Mouse (Mus musculus) left cerebral cortex, adult 2 months (tissue): Measurements from ENCODE around the gene Nfib. TPM values are rescaled to one million over a fixed set of nuclear protein-coding genes. Genes with fewer than 3 reads are reported as not detected.

Experiments used
- DNase-seq, 2 experiments: peaks; one replicate each; pipeline ENCODE4 v3.0.0; 2021 to 2022; ENCODE audit warnings: low spot score in 2 of 2, mixed read lengths in 1 of 2; ENCODE audit errors: extremely low spot score in 1 of 2
- H3K27ac ChIP-seq: fragments of 200-600 bp; 2 replicates; pipeline ENCODE4 v1.8.1; 2022
- H3K4me3 ChIP-seq: fragments of 200-600 bp; 2 replicates; pipeline ENCODE4 v1.8.1; 2022
- CTCF ChIP-seq: fragments of 200-600 bp; IDR thresholded peaks from 2 replicates; pipeline ENCODE4 v1.8.1; 2022; ENCODE audit warnings: antibody characterized with exemption, mild to moderate bottlenecking, moderate library complexity
- intact Hi-C: fragments of 180-260 bp; cut with DNase I; formaldehyde crosslinking; loops from one replicate; pipeline ENCODE4 v1.15.1; 2025
- total RNA-seq, 2 experiments: library from RNA; stranded (reverse); gene quantifications; 2 replicates each; pipeline ENCODE4 v1.2.3; 2021

Nfib gene
- total RNA-seq, 2 experiments from 2014 or later, result 83.8 to 90.1 TPM

GRCm38 (mm10) chr4:82617257-82617656 is 88.3 kb downstream of the Nfib start:
- Histone ChIP-seq H3K4me3 (no peak overlapping the region), H3K27ac (no peak overlapping the region)
- no peak for DNase-seq
- TF ChIP-seq CTCF, result no peak
- intact Hi-C loops, result loop anchor here (5.0 kb wide), 1 partner anchor 1440 kb away; no protein-coding TSS in a partner anchor

GRCm38 (mm10) chr4:82615712-82616111 is 89.8 kb downstream of the Nfib start:
- intact Hi-C loops, result loop anchor here (2.0 to 5.0 kb wide), 3 partner anchors 1051 to 1438 kb away; no protein-coding TSS in a partner anchor
- no peak overlapping the region for H3K4me3 ChIP-seq
- no peak for TF ChIP-seq CTCF
- H3K27ac ChIP-seq, result no peak overlapping the region
- DNase-seq, result no peak

DNA sequence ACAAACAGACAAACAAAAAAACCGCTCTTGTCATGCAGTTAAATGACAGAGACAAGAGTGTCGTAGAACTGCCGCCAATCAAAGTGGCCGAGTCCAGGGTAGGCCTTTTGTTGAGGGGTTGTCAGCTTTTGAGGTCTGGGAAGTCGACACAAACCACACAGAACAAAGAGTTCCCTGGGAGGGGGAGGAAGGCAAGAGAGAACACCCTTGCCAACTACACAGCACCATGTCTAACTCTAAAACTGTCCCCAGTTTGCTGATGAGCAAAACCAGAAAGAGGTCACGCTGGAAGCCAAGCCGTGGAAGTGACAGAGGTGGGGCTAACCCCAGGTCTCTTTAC is 91.1 kb downstream of the Nfib start:
- no peak; the same call in 1 of the 2 replicates for TF ChIP-seq CTCF
- intact Hi-C loops, result loop anchor here (2.0 to 5.0 kb wide), 4 partner anchors 62 to 1747 kb away; no protein-coding TSS in a partner anchor
- no peak overlapping the region for H3K4me3 ChIP-seq
- no peak for DNase-seq
- H3K27ac ChIP-seq, result no peak overlapping the region

- intact Hi-C loops, result loop anchor here (2.0 to 5.0 kb wide), 4 partner anchors 62 to 1747 kb away; no protein-coding TSS in a partner anchor
- peak overlapping the region; percentile 15; the same call in 1 of the 2 replicates for H3K4me3 ChIP-seq
- DNase-seq, result peak in 1 of 2 experiments; percentile 31
Measured at GRCm38 (mm10) chr4:82613606-82614465, 91.7 kb downstream of the Nfib start.

DNA sequence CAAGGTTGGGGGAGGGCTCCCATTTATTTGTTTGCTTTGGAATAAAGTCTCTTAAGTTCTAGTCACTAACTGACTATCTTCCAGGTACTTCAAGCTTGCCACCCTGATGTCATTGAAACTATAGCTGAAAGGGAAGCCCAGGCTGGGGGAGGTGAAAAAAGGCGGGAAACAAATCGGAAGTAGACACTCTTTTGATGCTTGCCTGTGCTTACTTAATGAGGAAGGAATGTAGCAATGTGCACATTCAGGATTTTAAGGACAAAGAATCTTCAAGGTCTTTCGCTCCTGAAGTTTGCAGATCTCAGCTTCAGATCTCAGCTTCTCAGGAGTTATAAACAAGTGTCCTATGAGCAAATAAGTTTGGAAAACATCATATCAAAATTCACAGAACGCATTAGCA is 95.9 kb downstream of the Nfib start:
- intact Hi-C loops, result loop anchor here (5.0 kb wide), 2 partner anchors 57 to 1742 kb away; no protein-coding TSS in a partner anchor
- DNase-seq, result no peak
- Histone ChIP-seq H3K27ac (no peak overlapping the region), H3K4me3 (no peak overlapping the region)
- TF ChIP-seq CTCF, result no peak

More at GRCm38 (mm10) chr4:82613606-82614465, 91.7 kb downstream of the Nfib start:
- peak; percentile 67 for TF ChIP-seq CTCF
- H3K27ac ChIP-seq, result peak overlapping the region; percentile 47

DNA sequence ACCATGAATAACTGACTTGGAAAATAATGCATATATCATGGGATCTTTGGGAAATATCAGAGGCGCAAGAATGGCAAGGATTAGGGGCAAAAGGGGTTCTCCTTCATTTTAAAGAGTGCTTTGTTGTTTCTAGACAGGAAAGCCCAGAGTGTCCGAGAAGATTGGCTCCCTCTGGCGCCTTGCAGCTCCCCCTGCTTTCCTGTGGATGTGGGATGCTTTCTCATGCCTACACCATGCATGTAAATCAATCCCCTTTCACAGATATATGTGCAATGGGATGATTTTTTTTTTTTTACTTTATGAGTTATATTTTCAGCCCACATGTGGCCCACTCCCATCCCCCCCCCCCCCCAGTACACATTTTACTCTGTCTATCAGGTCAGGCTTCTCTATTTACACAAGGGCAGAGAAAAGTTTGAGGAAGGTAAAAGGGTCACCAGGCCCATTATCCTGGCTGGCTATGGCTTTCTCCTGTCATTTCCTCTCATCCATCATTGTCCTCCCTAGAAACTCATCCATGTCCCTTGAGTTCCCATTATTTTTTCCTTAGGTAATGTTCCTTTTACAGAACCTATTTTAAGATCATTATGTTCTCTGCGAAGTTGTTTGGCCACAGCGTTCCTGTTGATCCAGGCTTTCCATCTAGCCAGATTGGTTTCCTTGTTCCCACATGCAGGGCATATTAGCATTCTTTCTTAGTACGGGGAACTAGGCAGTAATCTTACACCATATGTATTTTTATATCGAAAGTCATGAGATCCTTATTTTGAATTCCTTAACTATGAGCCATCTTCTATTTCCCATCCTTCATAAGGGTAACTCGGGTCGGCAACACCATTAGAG is 96.6 kb downstream of the Nfib start:
- TF ChIP-seq CTCF, result no peak
- H3K4me3 ChIP-seq, result no peak overlapping the region
- H3K27ac ChIP-seq, result no peak overlapping the region
- no peak for DNase-seq
- intact Hi-C loops, result no loop called here

DNA sequence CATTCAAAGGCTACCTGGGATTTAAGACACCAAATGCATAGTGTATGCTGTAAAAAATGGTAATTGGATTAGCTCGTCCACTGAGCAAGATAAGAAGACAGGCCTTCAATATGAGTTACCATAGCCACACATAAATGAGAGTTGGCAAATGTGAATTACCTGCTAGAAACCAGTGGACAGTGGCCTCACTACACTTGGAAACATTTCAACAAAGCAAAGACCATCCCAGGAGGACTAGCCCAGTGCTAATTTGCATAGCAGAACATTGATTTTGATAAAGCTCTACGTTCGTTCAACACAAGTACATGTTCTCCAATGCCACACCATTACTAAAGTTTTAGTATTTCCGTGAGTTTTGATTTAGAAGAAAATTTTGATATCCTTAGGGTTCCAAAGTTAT is 98.3 kb downstream of the Nfib start:
- Histone ChIP-seq H3K27ac (no peak overlapping the region), H3K4me3 (no peak overlapping the region)
- intact Hi-C loops, result no loop called here
- TF ChIP-seq CTCF, result no peak
- DNase-seq, result no peak

DNA sequence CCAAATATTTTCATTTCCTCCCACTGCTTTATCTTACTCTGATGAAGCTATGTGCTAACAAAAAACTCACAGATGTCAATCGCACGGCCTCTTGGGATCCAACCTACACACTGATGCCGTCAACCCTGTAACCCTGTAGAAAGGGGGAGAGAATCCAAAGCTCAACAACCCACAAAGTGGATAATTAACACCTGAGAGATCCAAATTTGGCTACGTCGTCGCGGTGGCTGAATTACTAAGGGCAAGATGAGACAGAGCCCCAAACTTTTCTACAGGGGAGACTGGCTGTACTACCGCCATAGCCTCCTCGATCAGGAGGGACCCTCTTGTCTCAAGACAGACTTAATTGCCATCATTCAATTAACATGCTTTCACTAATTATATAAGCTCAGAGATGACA is 99.2 kb downstream of the Nfib start:
- intact Hi-C loops, result no loop called here
- no peak for TF ChIP-seq CTCF
- Histone ChIP-seq H3K4me3 (no peak overlapping the region), H3K27ac (no peak overlapping the region)
- DNase-seq, result no peak

GRCm38 (mm10) chr4:82605034-82605784 is 100.3 kb downstream of the Nfib start:
- no peak for TF ChIP-seq CTCF
- Histone ChIP-seq H3K27ac (no peak overlapping the region), H3K4me3 (no peak overlapping the region)
- no peak for DNase-seq
- intact Hi-C loops, result no loop called here

DNA sequence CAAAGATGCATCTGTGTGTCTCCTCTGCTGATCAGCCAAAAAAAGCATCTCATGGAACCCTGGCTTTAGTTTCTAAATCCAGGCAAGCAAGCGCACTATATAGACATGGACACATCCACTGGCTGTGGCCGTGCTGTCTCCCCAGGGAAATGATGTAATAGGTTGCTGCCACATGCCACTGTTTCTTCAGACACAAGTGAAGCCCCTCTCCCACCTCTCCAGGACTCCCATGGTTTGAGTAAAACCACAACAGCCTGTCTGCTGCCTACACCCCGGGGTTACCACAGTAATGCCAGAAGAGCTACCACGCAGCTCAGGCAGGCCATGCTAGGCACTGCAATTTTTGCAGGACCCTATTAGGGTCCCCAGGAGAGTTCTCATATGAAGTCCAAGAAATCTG is 101.0 kb downstream of the Nfib start:
- DNase-seq, result no peak
- Histone ChIP-seq H3K4me3 (no peak overlapping the region), H3K27ac (no peak overlapping the region)
- intact Hi-C loops, result no loop called here
- no peak for TF ChIP-seq CTCF

- no peak for TF ChIP-seq CTCF
- Histone ChIP-seq H3K4me3 (no peak overlapping the region), H3K27ac (no peak overlapping the region)
- no peak for DNase-seq
- intact Hi-C loops, result no loop called here
Measured at GRCm38 (mm10) chr4:82600636-82601035, 104.9 kb downstream of the Nfib start.
